Mouse (Mus musculus) kidney, adult 2 months (tissue): ENCODE data around the gene Styxl1. TPM values are rescaled to one million over a fixed set of nuclear protein-coding genes. Genes with fewer than 3 reads are reported as not detected.

Source experiments
- DNase-seq: peaks from one replicate; pipeline ENCODE4 v3.0.0; 2021
- H3K27ac ChIP-seq: fragments of 200-500 bp; 2 replicates; pipeline ENCODE4 v1.5.1; 2012; ENCODE audit warnings: low read depth, low read length, control low read depth, inconsistent platforms; ENCODE audit not compliant: insufficient read depth
- H3K27me3 ChIP-seq: fragments of 200-500 bp; replicated peaks from 2 replicates; pipeline ENCODE4 v1.6.1; 2012; ENCODE audit warnings: mild to moderate bottlenecking, moderate library complexity, low read length, inconsistent platforms; ENCODE audit not compliant: control insufficient read depth, insufficient read depth
- H3K36me3 ChIP-seq: fragments of 200-500 bp; 2 replicates; pipeline ENCODE4 v1.6.1; 2012; ENCODE audit warnings: mild to moderate bottlenecking, moderate library complexity, low read length, inconsistent platforms; ENCODE audit not compliant: control insufficient read depth, insufficient read depth
- H3K4me1 ChIP-seq: fragments of 200-500 bp; 2 replicates; pipeline ENCODE4 v1.6.1; 2011; ENCODE audit warnings: low read length; ENCODE audit not compliant: control insufficient read depth, insufficient read depth
- H3K4me3 ChIP-seq: fragments of 200-500 bp; 2 replicates; pipeline ENCODE4 v1.5.1; 2011; ENCODE audit warnings: mild to moderate bottlenecking, low read depth, low read length, control low read depth; ENCODE audit not compliant: insufficient read depth
- CTCF ChIP-seq: fragments of 200-500 bp; conservative IDR thresholded peaks from 2 replicates; pipeline ENCODE4 v1.5.1; 2011; ENCODE audit warnings: low read depth, mild to moderate bottlenecking, control low read depth, low read length, moderate library complexity, mixed read lengths; ENCODE audit not compliant: insufficient read depth, insufficient read length
- POLR2A ChIP-seq: fragments of 200-500 bp; IDR thresholded peaks from one replicate; pipeline ENCODE4 v1.6.1; 2011; ENCODE audit warnings: low read depth, low read length, control low read depth
- WGBS: fragments of 180-500 bp; shearing (Covaris S2); methylation state at CpG from one replicate; pipeline ENCODE4 v1.1.7; 2018; 5-methylcytosine and 5-hydroxymethylcytosine counted together
- polyA plus RNA-seq: library from polyadenylated mRNA; depleted of rRNA; stranded (reverse); fragments of >200 nt; gene quantifications from 2 replicates; pipeline ENCODE4 v1.2.3, GENCODE M21; 2012

Styxl1 gene
- polyA plus RNA-seq, 1 experiment = 0.67 TPM

DNA sequence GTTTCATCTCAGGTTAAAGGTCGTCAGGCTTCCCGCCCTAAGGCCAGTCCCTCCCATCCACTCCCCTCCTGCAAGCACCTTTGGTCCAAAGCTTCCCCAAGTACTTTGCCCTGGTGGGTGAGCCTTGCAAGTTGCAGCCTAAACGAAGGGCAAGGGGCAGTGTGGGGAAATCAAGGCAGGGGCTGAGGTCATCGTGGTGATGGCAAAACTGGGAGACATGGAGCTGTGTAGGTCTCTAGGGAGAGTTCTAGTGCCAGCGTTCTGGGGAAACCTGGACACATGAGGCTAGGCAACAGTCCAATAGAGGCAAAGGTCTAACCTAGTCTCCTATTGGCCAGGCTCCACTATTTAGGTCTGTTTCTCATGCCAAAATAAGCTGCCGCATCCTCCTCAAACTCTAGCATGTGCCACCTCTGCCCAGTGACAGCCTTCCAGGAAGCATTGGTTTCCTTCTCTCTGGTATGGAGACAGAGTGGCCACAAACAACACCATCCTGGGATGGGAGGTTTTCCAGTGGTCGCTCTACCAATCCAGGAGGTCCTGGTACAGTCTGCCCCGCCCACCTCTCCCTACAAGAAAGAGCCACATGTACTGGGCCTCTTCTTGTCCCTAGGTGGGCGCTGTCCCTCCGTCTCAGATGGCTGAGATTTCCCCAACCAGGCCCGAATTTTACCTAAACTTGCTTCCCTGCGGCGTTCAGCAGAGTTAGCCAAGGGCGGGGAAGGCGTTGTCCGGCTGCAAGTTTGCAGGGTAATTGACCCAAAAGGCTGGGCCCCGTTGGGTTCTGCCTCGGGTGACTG, 35.0 kb downstream of the Styxl1 start:
- TF ChIP-seq CTCF (no peak), POLR2A (no peak)
- 18% methylated on average over 18 of the region's 18 CpGs for WGBS
- Histone ChIP-seq H3K27me3 (no peaks in the 10 kb centered on the region), H3K36me3 (no peaks in the 10 kb centered on the region), H3K4me3 (peak overlapping the region; percentile 70), H3K27ac (peak overlapping the region; percentile 29), H3K4me1 (peaks cover 9% of the 10 kb centered on the region; the same call in 1 of the 2 replicates)
- peak; percentile 84 for DNase-seq

- H3K27me3 ChIP-seq = no peaks in the 10 kb centered on the region
- TF ChIP-seq CTCF = no peak
- WGBS = 41% methylated on average over 10 of the region's 10 CpGs
- peaks cover 9% of the 10 kb centered on the region; the same call in 1 of the 2 replicates for H3K4me1 ChIP-seq
- H3K36me3 ChIP-seq = no peaks in the 10 kb centered on the region
- no peak overlapping the region for H3K27ac ChIP-seq
- peak; percentile 81 for DNase-seq
- H3K4me3 ChIP-seq = no peak overlapping the region
Observed at GRCm38 (mm10) chr5:135742156-135742555, 36.0 kb downstream of the Styxl1 start.

DNA sequence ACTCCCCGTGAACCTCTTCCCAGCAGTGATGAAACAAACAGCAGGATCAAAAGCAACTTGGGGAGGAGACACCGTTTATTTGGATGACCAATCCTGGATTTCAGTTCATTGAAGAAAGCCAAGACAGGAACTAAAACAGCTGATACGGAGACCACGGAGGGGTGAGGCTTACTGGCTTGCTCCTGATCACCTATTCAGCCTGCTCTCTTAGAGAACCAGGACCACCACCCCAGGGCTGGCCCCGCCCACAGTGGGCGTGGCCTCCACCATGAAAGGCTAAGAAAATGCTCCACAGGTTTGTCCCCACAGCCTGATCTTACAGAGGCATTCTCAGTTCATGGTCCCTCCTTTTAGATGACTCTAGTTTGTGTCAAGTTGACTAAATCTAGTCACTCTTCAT, 39.9 kb downstream of the Styxl1 start:
- H3K4me3 ChIP-seq = no peak overlapping the region
- H3K27me3 ChIP-seq = no peaks in the 10 kb centered on the region
- no peak for TF ChIP-seq CTCF
- H3K4me1 ChIP-seq = peaks cover 4% of the 10 kb centered on the region; the same call in 1 of the 2 replicates
- no peak for DNase-seq
- WGBS = 31% methylated on average over 6 of the region's 6 CpGs
- peaks cover 6% of the 10 kb centered on the region for H3K36me3 ChIP-seq
- H3K27ac ChIP-seq = no peak overlapping the region

GRCm38 (mm10) chr5:135737154-135737553, 41.0 kb downstream of the Styxl1 start:
- Histone ChIP-seq H3K27ac (no peak overlapping the region), H3K4me3 (no peak overlapping the region), H3K36me3 (peaks cover 6% of the 10 kb centered on the region), H3K4me1 (no peaks in the 10 kb centered on the region), H3K27me3 (no peaks in the 10 kb centered on the region)
- WGBS = 78% methylated on average over 7 of the region's 7 CpGs
- DNase-seq = no peak
- TF ChIP-seq POLR2A (no peak), CTCF (peak; percentile 69)

- 94% methylated on average over 16 of the region's 16 CpGs for WGBS
- no peak for TF ChIP-seq CTCF
- no peaks in the 10 kb centered on the region for H3K4me1 ChIP-seq
- peaks cover 8% of the 10 kb centered on the region for H3K36me3 ChIP-seq
- no peaks in the 10 kb centered on the region for H3K27me3 ChIP-seq
- no peak overlapping the region for H3K27ac ChIP-seq
- no peak for DNase-seq
- no peak overlapping the region for H3K4me3 ChIP-seq
Observed at GRCm38 (mm10) chr5:135736544-135736943, 41.6 kb downstream of the Styxl1 start.

DNA sequence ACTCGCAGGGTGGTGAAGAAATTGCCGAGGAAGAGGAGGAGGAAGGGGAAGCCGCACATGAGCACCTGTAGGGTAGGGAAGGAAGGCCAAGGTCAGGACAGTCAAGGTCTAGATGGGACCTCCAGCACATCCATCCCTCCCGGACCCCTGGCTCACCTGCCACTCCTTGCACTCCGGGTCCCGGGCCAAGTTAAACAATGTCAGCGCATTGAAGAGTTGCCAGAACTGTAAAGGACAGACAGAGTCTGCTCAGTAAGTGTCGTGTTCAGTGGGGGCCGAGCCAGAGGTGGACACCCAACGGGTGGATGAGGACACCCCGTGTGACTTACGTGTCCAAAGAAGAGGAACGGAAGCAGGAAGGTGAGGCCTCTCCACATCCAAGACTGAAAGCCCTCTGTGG, 42.4 kb downstream of the Styxl1 start:
- no peak for TF ChIP-seq CTCF
- TF ChIP-seq POLR2A = no peak
- no peak overlapping the region for H3K27ac ChIP-seq
- no peaks in the 10 kb centered on the region for H3K27me3 ChIP-seq
- peak; percentile 48 for DNase-seq
- no peaks in the 10 kb centered on the region for H3K4me1 ChIP-seq
- no peak overlapping the region for H3K4me3 ChIP-seq
- WGBS = 63% methylated on average over 13 of the region's 13 CpGs
- H3K36me3 ChIP-seq = peaks cover 9% of the 10 kb centered on the region

GRCm38 (mm10) chr5:135734057-135734680, 44.0 kb downstream of the Styxl1 start:
- Histone ChIP-seq H3K4me3 (no peak overlapping the region), H3K4me1 (no peaks in the 10 kb centered on the region), H3K36me3 (peaks cover 14% of the 10 kb centered on the region), H3K27ac (no peak overlapping the region), H3K27me3 (no peaks in the 10 kb centered on the region)
- TF ChIP-seq CTCF = no peak
- no peak for TF ChIP-seq POLR2A
- 91% methylated on average over 42 of the region's 42 CpGs for WGBS
- DNase-seq = peak; percentile 38
